Mouse (Mus musculus) forebrain, embryonic 13.5 days (tissue): Measurements from ENCODE around the gene Tmem72. TPM values are rescaled to one million over a fixed set of nuclear protein-coding genes. Genes with fewer than 3 reads are reported as not detected.

ENCODE experiments used
- ATAC-seq: fragments of 200-750 bp; cut with Nextera tagmentation; 2 replicates; pipeline ENCODE4 v1.8.0; 2017
- H3K27ac ChIP-seq: fragments of 300-500 bp; sonication (generic); 2 replicates; pipeline ENCODE4 v1.5.1; 2015; ENCODE audit warnings: inconsistent platforms, mild to moderate bottlenecking, moderate library complexity
- H3K27me3 ChIP-seq: fragments of 300-500 bp; sonication (generic); 2 replicates; pipeline ENCODE4 v1.6.1; 2015; ENCODE audit warnings: mild to moderate bottlenecking, inconsistent platforms
- H3K36me3 ChIP-seq: fragments of 300-500 bp; sonication (generic); 2 replicates; pipeline ENCODE4 v1.6.1; 2015; ENCODE audit warnings: mild to moderate bottlenecking, inconsistent platforms; ENCODE audit not compliant: poor library complexity, severe bottlenecking
- H3K4me1 ChIP-seq: fragments of 300-500 bp; sonication (generic); 2 replicates; pipeline ENCODE4 v1.6.1; 2015; ENCODE audit warnings: inconsistent platforms
- H3K4me2 ChIP-seq: fragments of 300-500 bp; sonication (generic); 2 replicates; pipeline ENCODE4 v1.6.1; 2015; ENCODE audit warnings: inconsistent platforms, mild to moderate bottlenecking, moderate library complexity
- H3K4me3 ChIP-seq: fragments of 300-500 bp; sonication (generic); 2 replicates; pipeline ENCODE4 v1.5.1; 2015; ENCODE audit warnings: mild to moderate bottlenecking, inconsistent platforms
- H3K9ac ChIP-seq: fragments of 300-500 bp; sonication (generic); 2 replicates; pipeline ENCODE4 v1.6.1; 2015; ENCODE audit warnings: mild to moderate bottlenecking, inconsistent platforms
- H3K9me3 ChIP-seq: fragments of 300-500 bp; sonication (generic); replicated peaks from 2 replicates; pipeline ENCODE4 v1.6.1; 2016; ENCODE audit warnings: inconsistent platforms
- WGBS: fragments of 180-500 bp; shearing (Covaris S2); methylation state at CpG from one replicate; pipeline ENCODE4 v1.1.7; 2015; 5-methylcytosine and 5-hydroxymethylcytosine counted together
- polyA plus RNA-seq: library from polyadenylated mRNA; unstranded; fragments of >200 nt; fragmentation: Nextera tagmentation; extraction: Ambion mirVana; gene quantifications from 2 replicates; pipeline ENCODE4 v1.2.1, GENCODE M21; 2015

Gene Tmem72
- polyA plus RNA-seq, result 0.06 and 0.64 TPM in 2 replicates

DNA sequence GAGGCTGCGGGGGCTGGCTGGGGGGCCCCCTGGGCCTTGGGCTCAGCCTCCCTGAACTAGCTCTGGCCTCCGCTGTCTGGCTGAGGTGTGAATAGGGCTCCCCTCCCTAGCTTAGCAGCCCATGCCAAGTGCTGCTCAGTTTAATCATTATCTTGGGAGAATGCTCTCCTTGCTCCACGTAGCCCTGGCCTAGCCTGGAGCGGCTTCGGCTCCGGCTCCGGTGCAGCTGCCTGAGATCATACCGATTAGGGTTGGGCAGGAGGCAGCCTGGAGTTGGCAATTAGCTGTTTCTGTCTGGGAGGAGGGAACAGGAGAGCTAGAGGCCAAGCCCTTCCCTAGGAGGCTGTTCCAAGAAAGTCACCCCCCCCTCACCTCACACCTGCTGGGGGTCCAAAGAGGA lies at the start of gene Tmem72:
Gene Tmem72, minus strand, starts transcription at position 248 of the 400 bp plus-strand sequence.
- ATAC-seq, result no peak
- WGBS, result 79% methylated on average over 8 of the region's 8 CpGs
- Histone ChIP-seq H3K27ac (no peak within 1 kb of the TSS), H3K9ac (no peak within 1 kb of the TSS), H3K4me1 (no peaks in the 10 kb centered on the region), H3K4me2 (no peak within 1 kb of the TSS), H3K9me3 (no peaks in the 10 kb centered on the region), H3K36me3 (no peaks in the 10 kb centered on the region), H3K4me3 (no peak within 1 kb of the TSS), H3K27me3 (no peaks in the 10 kb centered on the region)

DNA sequence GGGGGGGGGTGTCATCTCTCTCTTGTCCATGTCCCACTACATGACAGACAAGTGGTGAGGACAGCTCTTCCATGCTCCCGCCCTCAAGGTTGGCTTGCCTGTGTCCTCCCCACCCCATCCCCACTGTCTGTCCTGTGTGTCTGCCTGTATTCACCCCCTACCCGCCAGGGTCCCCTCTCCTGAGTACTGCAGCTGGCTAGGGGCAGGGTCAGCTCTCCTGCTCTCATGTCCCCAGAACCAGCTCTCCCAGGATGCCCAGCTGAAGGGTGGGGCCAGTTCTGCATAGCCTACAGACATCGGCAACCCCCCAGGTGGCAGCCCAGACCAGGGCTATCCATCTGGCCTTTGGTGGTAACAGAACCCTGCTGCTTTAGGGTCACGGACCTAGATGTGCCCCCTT lies 47.8 kb upstream of the Tmem72 start:
- 84% methylated on average over 4 of the region's 4 CpGs for whole genome bisulfite sequencing
- Histone ChIP-seq H3K27ac (no peak overlapping the region), H3K4me1 (no peaks in the 10 kb centered on the region), H3K9me3 (no peaks in the 10 kb centered on the region), H3K4me2 (no peak overlapping the region), H3K4me3 (no peak overlapping the region), H3K9ac (no peak overlapping the region), H3K36me3 (no peaks in the 10 kb centered on the region), H3K27me3 (no peaks in the 10 kb centered on the region)
- no peak for ATAC-seq

DNA sequence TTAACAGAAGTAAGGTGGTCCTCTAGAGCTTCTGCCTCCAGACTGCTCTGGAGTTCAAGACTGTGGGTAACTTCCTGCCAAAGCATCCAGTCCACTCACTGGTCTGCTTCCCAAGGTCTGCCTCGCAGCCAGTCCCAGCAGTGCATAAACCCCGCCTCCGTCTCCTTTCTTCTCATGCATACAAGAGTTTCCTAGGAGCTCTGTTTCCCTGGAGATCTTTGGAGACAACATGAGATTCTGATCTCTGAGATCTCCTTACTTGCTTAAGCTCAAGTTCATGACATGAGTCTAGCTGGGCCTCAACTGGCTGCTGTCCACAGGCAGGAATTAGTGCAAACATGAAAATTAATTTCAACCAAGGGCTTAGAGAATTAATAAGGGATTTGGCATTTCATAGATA lies 45.6 kb upstream of the Tmem72 start:
- Histone ChIP-seq H3K4me2 (no peak overlapping the region), H3K4me1 (no peaks in the 10 kb centered on the region), H3K4me3 (no peak overlapping the region), H3K9me3 (no peaks in the 10 kb centered on the region), H3K9ac (no peak overlapping the region), H3K36me3 (no peaks in the 10 kb centered on the region), H3K27me3 (no peaks in the 10 kb centered on the region), H3K27ac (no peak overlapping the region)
- WGBS, result 33% methylated on average over 3 of the region's 3 CpGs
- no peak for ATAC-seq

DNA sequence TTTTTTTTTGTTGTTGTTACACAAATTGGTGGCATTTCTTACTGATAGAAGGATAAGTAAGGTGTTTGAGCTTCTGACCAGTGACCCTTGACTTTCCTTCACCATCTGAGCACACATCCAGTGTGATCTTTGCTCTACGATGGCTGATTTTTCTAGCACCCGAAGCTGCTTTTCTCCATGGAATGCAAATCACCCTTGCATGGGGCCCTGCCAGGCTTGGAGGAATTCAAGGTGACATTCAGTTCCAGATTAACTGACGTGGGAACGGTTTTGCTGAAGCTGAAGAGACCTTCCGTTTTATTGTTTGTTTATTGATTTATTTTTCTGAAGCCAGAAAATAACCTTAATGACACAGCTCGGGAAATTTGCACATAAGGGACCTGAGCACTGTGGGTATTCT lies 43.5 kb upstream of the Tmem72 start:
- Histone ChIP-seq H3K9me3 (no peaks in the 10 kb centered on the region), H3K36me3 (no peaks in the 10 kb centered on the region), H3K4me3 (no peak overlapping the region), H3K4me2 (no peak overlapping the region), H3K4me1 (no peaks in the 10 kb centered on the region), H3K9ac (no peak overlapping the region), H3K27ac (no peak overlapping the region), H3K27me3 (no peaks in the 10 kb centered on the region)
- WGBS, result 76% methylated on average over 6 of the region's 6 CpGs
- no peak for ATAC-seq

DNA sequence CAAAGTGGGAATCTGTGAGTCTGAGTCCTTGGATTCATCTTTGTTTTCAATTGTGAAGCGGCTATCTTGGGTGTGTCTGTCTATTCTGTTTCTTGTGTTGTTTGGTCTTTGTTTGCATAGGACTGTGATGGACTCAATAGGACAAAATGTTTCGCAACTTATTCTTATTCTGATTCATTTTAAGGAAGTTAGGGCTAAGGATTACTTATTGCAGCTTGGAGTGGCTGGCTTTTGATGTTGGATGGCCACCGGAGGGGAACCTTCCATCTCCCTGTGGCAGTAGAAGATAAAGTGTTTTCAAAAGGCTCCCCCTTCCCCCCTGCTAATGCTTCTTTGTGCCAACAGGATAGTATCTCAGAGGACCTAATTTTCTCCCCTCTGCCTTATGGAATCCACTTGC lies 39.7 kb upstream of the Tmem72 start:
- Histone ChIP-seq H3K27ac (no peak overlapping the region), H3K36me3 (no peaks in the 10 kb centered on the region), H3K9me3 (no peaks in the 10 kb centered on the region), H3K4me1 (no peaks in the 10 kb centered on the region), H3K27me3 (no peaks in the 10 kb centered on the region), H3K4me3 (no peak overlapping the region), H3K4me2 (no peak overlapping the region), H3K9ac (no peak overlapping the region)
- 86% methylated on average over 3 of the region's 3 CpGs for WGBS
- no peak for ATAC-seq

DNA sequence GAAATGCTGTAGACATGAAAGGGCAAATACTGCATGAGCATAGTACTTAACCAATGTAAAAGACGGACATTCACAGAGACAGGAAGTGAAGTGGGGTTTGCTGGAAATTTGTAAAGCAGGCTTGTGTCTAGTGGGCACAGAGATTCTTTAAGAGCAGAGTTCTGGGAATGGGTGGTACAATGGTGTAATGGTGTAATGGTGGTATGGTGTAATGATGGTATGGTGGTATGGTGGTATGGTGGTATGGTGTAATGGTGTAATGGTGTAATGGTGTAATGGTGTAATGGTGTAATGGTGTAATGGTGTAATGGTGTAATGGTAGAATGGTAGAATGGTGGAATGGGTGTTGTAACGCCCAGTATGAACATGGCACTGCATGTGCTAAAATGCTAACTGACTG lies 21.3 kb upstream of the Tmem72 start:
- Histone ChIP-seq H3K27me3 (no peaks in the 10 kb centered on the region), H3K36me3 (no peaks in the 10 kb centered on the region), H3K4me2 (no peak overlapping the region), H3K4me3 (no peak overlapping the region), H3K27ac (no peak overlapping the region), H3K9ac (no peak overlapping the region), H3K4me1 (no peaks in the 10 kb centered on the region), H3K9me3 (no peaks in the 10 kb centered on the region)
- ATAC-seq, result no peak
- 88% methylated on average over 2 of the region's 2 CpGs for WGBS

DNA sequence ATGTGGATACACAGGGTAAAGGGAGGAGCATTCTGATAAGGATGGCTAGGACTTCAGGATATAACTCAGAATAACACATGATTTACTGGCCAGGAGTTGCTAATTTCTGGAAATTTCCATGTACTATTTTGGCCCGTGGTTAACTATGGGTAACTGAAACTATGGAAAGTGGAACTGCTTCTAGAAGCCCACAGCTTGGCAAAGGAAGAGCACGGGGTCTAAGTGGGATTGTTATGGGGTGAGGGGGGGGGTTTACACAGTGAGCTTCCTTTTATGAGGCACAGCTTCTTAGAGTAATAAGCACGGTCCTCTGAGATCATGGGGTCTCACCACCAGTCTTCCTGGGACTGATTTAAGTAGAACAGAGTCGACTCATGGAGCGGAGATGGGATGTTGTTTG lies 18.6 kb upstream of the Tmem72 start:
- 85% methylated on average over 5 of the region's 5 CpGs for WGBS
- Histone ChIP-seq H3K4me1 (no peaks in the 10 kb centered on the region), H3K9ac (no peak overlapping the region), H3K4me2 (no peak overlapping the region), H3K36me3 (no peaks in the 10 kb centered on the region), H3K4me3 (no peak overlapping the region), H3K9me3 (no peaks in the 10 kb centered on the region), H3K27me3 (no peaks in the 10 kb centered on the region), H3K27ac (no peak overlapping the region)
- ATAC-seq, result no peak

DNA sequence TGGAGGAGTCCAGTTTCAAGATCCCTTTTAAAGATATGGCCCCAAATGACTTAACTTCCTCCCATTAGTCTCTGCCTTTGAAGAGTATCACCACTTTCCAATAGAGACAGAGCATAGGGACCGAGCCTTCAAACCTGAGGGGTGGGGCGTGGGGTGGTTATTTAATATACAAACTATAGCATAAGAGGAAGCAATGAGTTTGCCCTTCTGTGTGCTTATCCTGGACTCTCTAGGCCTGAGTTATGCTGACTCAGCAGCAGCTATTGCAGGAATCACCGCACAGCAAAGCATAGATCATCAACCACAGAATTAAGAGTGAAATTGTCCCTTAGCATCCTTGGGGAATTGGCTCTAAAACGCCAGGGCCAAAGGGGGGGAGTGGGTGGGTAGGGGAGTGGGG lies 16.9 kb upstream of the Tmem72 start:
- no peak overlapping the region for H3K27ac ChIP-seq
- no peak overlapping the region for H3K4me3 ChIP-seq
- no peak for ATAC-seq
- no peaks in the 10 kb centered on the region for H3K36me3 ChIP-seq
- no peaks in the 10 kb centered on the region for H3K27me3 ChIP-seq
- 83% methylated on average over 4 of the region's 4 CpGs for WGBS
- no peaks in the 10 kb centered on the region for H3K4me1 ChIP-seq
- H3K4me2 ChIP-seq, result no peak overlapping the region
- H3K9ac ChIP-seq, result no peak overlapping the region
- no peaks in the 10 kb centered on the region for H3K9me3 ChIP-seq

DNA sequence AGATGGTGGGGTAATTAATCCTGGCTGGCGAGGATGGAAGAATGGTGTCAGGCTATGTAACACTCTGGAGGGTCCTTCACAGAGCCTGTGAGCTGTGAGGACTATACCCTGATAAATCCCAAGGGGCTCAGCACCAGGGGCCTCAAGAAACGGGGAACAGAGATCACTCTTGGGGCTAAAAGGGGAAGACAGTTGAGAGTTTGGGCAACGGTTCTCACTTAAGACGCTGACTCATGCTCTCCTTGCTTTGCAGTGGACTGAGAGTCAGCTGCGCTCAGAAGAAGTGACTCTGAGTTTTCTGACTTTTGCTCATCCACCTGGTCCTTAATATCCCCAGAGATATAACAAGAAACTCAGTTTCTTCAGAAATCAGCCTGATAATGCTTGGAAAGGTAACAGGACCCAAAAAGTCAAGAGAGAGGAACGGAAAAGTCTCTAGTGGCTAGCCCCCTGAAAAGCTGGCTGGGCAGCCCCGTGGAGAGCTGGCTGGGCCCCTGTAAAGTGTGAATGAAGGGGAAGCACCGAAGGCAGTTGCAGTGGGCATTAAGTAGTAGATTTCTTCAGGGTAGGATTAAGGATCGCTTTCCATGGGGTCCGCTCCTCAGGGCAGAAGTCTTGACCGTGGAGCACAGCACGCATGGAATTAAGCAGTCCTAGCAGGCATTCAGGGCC lies 7.9 kb upstream of the Tmem72 start:
- Histone ChIP-seq H3K27ac (no peak overlapping the region), H3K4me2 (no peak overlapping the region), H3K27me3 (no peaks in the 10 kb centered on the region), H3K36me3 (no peaks in the 10 kb centered on the region), H3K4me3 (no peak overlapping the region), H3K4me1 (no peaks in the 10 kb centered on the region), H3K9ac (no peak overlapping the region), H3K9me3 (no peaks in the 10 kb centered on the region)
- ATAC-seq, result no peak
- WGBS, result 80% methylated on average over 12 of the region's 12 CpGs

DNA sequence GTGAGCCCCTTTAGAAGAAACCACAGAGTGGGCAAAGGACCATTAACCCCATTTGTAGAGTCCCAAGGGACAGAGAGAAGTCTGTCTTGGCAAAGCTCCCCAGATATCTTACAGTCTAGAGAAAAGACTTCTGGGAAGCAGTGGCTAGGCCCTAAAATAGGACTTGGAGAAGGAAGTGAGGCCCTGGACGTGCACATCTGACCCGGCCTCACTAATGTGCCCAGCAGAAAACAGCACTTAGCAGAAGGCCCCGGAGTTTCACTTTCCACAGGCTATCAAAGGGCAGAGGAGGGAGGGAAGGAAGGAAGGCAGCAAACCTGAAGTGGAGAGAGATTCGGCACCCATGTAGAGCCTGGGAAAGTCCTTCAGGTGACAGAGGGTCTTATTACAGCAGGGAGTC lies 2.2 kb upstream of the Tmem72 start:
- no peaks in the 10 kb centered on the region for H3K9me3 ChIP-seq
- H3K4me2 ChIP-seq, result no peak overlapping the region
- 95% methylated on average over 4 of the region's 4 CpGs for WGBS
- H3K27me3 ChIP-seq, result no peaks in the 10 kb centered on the region
- H3K4me3 ChIP-seq, result no peak overlapping the region
- H3K4me1 ChIP-seq, result no peaks in the 10 kb centered on the region
- H3K27ac ChIP-seq, result no peak overlapping the region
- no peaks in the 10 kb centered on the region for H3K36me3 ChIP-seq
- ATAC-seq, result no peak
- no peak overlapping the region for H3K9ac ChIP-seq

DNA sequence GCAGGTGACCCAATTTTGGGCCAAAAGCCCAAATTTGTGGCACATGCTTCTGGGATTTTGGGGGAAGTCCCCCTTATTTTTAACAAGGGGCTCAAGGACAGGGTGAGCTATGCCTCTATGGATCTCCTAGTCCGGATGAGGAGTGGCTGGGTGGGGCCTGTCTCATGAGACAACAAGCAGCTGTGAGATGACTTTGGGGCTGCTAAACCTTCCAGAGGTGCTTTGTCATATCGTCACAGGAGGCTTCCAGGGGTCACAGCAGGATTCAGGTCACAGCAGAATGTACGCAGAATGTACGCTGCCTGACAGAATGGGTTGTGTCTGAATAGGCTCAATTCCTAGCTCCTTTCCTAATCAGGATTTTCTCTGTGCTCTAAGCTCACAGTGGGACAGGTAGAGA lies 1.6 kb upstream of the Tmem72 start:
- no peak overlapping the region for H3K9ac ChIP-seq
- no peak overlapping the region for H3K4me3 ChIP-seq
- no peak overlapping the region for H3K27ac ChIP-seq
- no peak for ATAC-seq
- H3K4me1 ChIP-seq, result no peaks in the 10 kb centered on the region
- WGBS, result 79% methylated on average over 4 of the region's 4 CpGs
- no peaks in the 10 kb centered on the region for H3K9me3 ChIP-seq
- H3K27me3 ChIP-seq, result no peaks in the 10 kb centered on the region
- no peaks in the 10 kb centered on the region for H3K36me3 ChIP-seq
- no peak overlapping the region for H3K4me2 ChIP-seq

DNA sequence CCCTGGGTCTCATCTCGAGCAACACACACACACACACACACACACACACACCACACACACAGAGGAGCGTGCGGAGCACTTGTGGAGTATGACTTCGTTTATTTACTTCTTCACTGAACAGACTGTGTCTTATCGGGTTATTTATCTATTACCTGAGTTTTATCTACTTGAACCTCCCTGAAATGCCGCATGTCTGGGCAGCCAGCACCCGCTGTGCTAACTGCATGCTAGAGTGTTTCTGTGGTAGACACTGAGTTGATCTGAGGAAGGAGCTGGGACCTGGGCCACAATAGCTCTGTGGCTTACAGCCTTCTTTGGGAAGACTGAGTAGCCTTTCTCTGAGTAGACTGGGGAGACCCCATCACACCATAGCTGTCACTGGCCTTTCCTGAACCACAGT lies 1.1 kb upstream of the Tmem72 start:
- no peak for ATAC-seq
- Histone ChIP-seq H3K4me1 (no peaks in the 10 kb centered on the region), H3K9me3 (no peaks in the 10 kb centered on the region), H3K36me3 (no peaks in the 10 kb centered on the region), H3K9ac (no peak overlapping the region), H3K27me3 (no peaks in the 10 kb centered on the region), H3K27ac (no peak overlapping the region), H3K4me2 (no peak overlapping the region), H3K4me3 (no peak overlapping the region)
- 93% methylated on average over 7 of the region's 7 CpGs for WGBS

DNA sequence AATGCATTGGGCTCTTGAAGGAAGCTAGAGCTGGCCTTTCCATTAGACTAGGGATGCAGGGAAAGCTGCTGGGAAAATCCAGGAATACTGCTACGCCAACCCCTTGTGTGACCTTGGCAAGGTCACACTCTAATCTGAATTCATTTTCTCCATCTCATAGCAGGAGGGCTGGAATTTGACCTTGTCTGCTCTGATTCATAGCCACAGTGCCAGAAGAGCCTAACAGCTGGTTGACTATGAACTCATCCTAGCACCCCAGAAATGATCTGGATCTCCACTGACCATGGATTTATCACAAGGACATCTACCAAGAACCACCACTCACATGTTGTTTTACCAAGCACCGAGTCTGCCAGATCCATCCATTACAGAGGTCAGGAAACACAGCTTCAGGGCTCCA lies 1.5 kb downstream of the Tmem72 start:
- 85% methylated on average over 2 of the region's 2 CpGs for WGBS
- Histone ChIP-seq H3K4me2 (no peak overlapping the region), H3K9me3 (no peaks in the 10 kb centered on the region), H3K27ac (no peak overlapping the region), H3K4me3 (no peak overlapping the region), H3K9ac (no peak overlapping the region), H3K4me1 (no peaks in the 10 kb centered on the region), H3K27me3 (no peaks in the 10 kb centered on the region), H3K36me3 (no peaks in the 10 kb centered on the region)
- ATAC-seq, result no peak
